In the genomic region with DNA sequence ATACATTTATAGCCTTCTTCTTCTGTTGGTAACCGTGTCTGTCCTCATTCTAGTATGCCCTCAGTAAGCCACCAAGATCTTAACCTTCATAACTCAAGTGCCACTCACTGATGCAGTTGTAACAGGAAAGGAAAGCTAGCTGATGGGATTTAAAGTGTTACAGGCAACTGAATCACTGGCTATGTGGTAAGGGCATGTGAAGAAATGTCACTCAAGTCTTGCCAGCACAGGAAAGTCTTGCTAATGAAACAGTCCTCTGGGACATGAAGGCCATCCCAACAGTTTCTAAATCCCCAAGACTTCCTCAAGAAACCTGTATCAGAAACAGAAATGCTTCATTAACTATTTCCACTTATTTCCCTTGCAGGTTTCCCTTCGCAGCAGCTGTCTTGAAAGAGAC, we compare ENCODE assay signal across 24 mouse cellular contexts. TPM values are rescaled to one million over a fixed set of nuclear protein-coding genes. Genes with fewer than 3 reads are reported as not detected.
DNase-seq lines count a peak whose midpoint lies in the region; ATAC-seq and TF ChIP-seq lines count a peak whose summit lies in the region.
"Had no signal": no experiment of that assay in that cellular context is flagged by ENCODE, and none has a peak within 500 bp of the region (broad histone marks: within the 10 kb centered on the region; RNA-seq: fewer than 3 reads in every experiment).

No protein-coding gene starts in this region.

- ATAC-seq in lung, postnatal 0 days = peak; percentile 47; the same call in 1 of the 2 replicates
- peak; percentile 48 for ATAC-seq in megakaryocyte progenitor cell, adult 5-6 weeks (replicated peaks; ENCODE audit: poor library complexity)
- no peak for ATAC-seq in midbrain, embryonic 16.5 days
- no peak for ATAC-seq in stomach, postnatal 0 days (ENCODE audit: low FRiP score, low TSS enrichment)
- ATAC-seq: activated CD4-positive, CD25-positive, alpha-beta regulatory T cell, adult 4 months; forebrain, embryonic 14.5 days; forebrain, embryonic 16.5 days; Patski had no signal

- no peaks in the 10 kb centered on the region for H3K36me3 ChIP-seq in lung, postnatal 0 days (ENCODE audit: insufficient read depth, low read length)
- H3K36me3 ChIP-seq in midbrain, embryonic 16.5 days (ENCODE audit: control insufficient read depth, insufficient read depth, low read length) = no peaks in the 10 kb centered on the region; the same call in 1 of the 2 replicates
- H3K36me3 ChIP-seq in stomach, postnatal 0 days (ENCODE audit: control insufficient read depth, insufficient read depth, low read length) = no peaks in the 10 kb centered on the region
- H3K36me3 ChIP-seq: embryonic facial prominence, embryonic 12.5 days; forebrain, embryonic 10.5 days; forebrain, embryonic 12.5 days had no signal

- no peak overlapping the region for H3K9ac ChIP-seq in lung, postnatal 0 days (replicated peaks; ENCODE audit: low read depth)
- H3K9ac ChIP-seq in midbrain, embryonic 16.5 days (ENCODE audit: low read depth, low read length) = no peak overlapping the region
- no peak overlapping the region for H3K9ac ChIP-seq in stomach, postnatal 0 days (ENCODE audit: low read length)
- H3K9ac ChIP-seq: embryonic facial prominence, embryonic 12.5 days; forebrain, embryonic 12.5 days had no signal

- 60% methylated on average over 2 of the region's 2 CpGs for WGBS in lung, postnatal 0 days
- whole genome bisulfite sequencing in midbrain, embryonic 16.5 days = 82% methylated on average over 2 of the region's 2 CpGs
- 86% methylated on average over 2 of the region's 2 CpGs for WGBS in stomach, postnatal 0 days

- H3K27me3 ChIP-seq in lung, postnatal 0 days (replicated peaks; ENCODE audit: insufficient read depth, low read length) = no peaks in the 10 kb centered on the region
- no peaks in the 10 kb centered on the region for H3K27me3 ChIP-seq in midbrain, embryonic 16.5 days (ENCODE audit: control insufficient read depth, insufficient read depth, low read depth, low read length)
- no peaks in the 10 kb centered on the region for H3K27me3 ChIP-seq in stomach, postnatal 0 days (ENCODE audit: control insufficient read depth, insufficient read depth, low read length)
- H3K27me3 ChIP-seq: embryonic facial prominence, embryonic 12.5 days; Patski had no signal

- H3K4me3 ChIP-seq in lung, postnatal 0 days (ENCODE audit: low read depth, low read length) = no peak overlapping the region
- no peak overlapping the region for H3K4me3 ChIP-seq in midbrain, embryonic 16.5 days (ENCODE audit: low read depth, low read length)
- H3K4me3 ChIP-seq in stomach, postnatal 0 days (ENCODE audit: low read depth, low read length) = no peak overlapping the region
- H3K4me3 ChIP-seq: embryonic facial prominence, embryonic 10.5 days; embryonic facial prominence, embryonic 12.5 days; forebrain, embryonic 10.5 days; forebrain, embryonic 12.5 days had no signal

- no peaks in the 10 kb centered on the region for H3K9me3 ChIP-seq in lung, postnatal 0 days (ENCODE audit: low read length)
- H3K9me3 ChIP-seq in midbrain, embryonic 16.5 days (replicated peaks; ENCODE audit: control insufficient read depth, low read length, poor library complexity, severe bottlenecking) = no peaks in the 10 kb centered on the region
- H3K9me3 ChIP-seq in stomach, postnatal 0 days (ENCODE audit: control insufficient read depth, low read length) = no peaks in the 10 kb centered on the region
- H3K9me3 ChIP-seq: embryonic facial prominence, embryonic 10.5 days; embryonic facial prominence, embryonic 12.5 days; forebrain, embryonic 10.5 days; forebrain, embryonic 12.5 days had no signal

- H3K4me1 ChIP-seq in lung, postnatal 0 days (ENCODE audit: insufficient read depth, low read depth, low read length) = no peaks in the 10 kb centered on the region
- peaks cover 2% of the 10 kb centered on the region; the same call in 1 of the 2 replicates for H3K4me1 ChIP-seq in midbrain, embryonic 16.5 days (ENCODE audit: control insufficient read depth, insufficient read depth, low read length)
- no peaks in the 10 kb centered on the region for H3K4me1 ChIP-seq in stomach, postnatal 0 days (replicated peaks; ENCODE audit: control insufficient read depth, insufficient read depth)
- H3K4me1 ChIP-seq: embryonic facial prominence, embryonic 10.5 days; embryonic facial prominence, embryonic 12.5 days; forebrain, embryonic 10.5 days; forebrain, embryonic 12.5 days had no signal

- TF ChIP-seq CTCF in lung, postnatal 0 days (IDR thresholded peaks at IDR 0.05) = no peak
- TF ChIP-seq CTCF in stomach, postnatal 0 days (IDR thresholded peaks at IDR 0.05; ENCODE audit: low read depth) = no peak

- TF ChIP-seq EP300 in lung, postnatal 0 days (IDR thresholded peaks at IDR 0.05) = no peak
- TF ChIP-seq EP300 in stomach, postnatal 0 days (optimal IDR thresholded peaks at IDR 0.05) = no peak

- no peak overlapping the region for H3K4me2 ChIP-seq in lung, postnatal 0 days (replicated peaks; ENCODE audit: low read depth, low read length)
- H3K4me2 ChIP-seq in midbrain, embryonic 16.5 days (ENCODE audit: low read length) = no peak overlapping the region
- no peak overlapping the region for H3K4me2 ChIP-seq in stomach, postnatal 0 days (replicated peaks; ENCODE audit: low read depth)
- H3K4me2 ChIP-seq: embryonic facial prominence, embryonic 12.5 days; forebrain, embryonic 12.5 days had no signal

- no peak overlapping the region for H3K27ac ChIP-seq in lung, postnatal 0 days (ENCODE audit: low read length)
- no peak overlapping the region for H3K27ac ChIP-seq in midbrain, embryonic 16.5 days (ENCODE audit: low read length)
- no peak overlapping the region for H3K27ac ChIP-seq in stomach, postnatal 0 days (replicated peaks)
- H3K27ac ChIP-seq: embryonic facial prominence, embryonic 10.5 days; embryonic facial prominence, embryonic 12.5 days; forebrain, embryonic 10.5 days; forebrain, embryonic 12.5 days had no signal

- DNase-seq in adrenal gland, postnatal 10 days = peak; percentile 33
- no peak for DNase-seq in adrenal gland, postnatal 36 days
- peak; percentile 37 for DNase-seq in lung, postnatal 0 days (ENCODE audit: low spot score)
- no peak for DNase-seq in lung, postnatal 14 days
- DNase-seq in gonadal fat pad, adult 2 months (ENCODE audit: low read depth) = peak; percentile 80
- DNase-seq in stomach, postnatal 0 days (ENCODE audit: low spot score) = no peak
- DNase-seq: adrenal gland, adult 2 months; adrenal gland, postnatal 25 days; cerebellum, adult 11-12 months; cerebellum, adult 2 months; cerebellum, adult 9-10 months; cerebellum, postnatal 10 days; cerebellum, postnatal 25 days had no signal

RNA-seq across cellular contexts. Expression of a gene that starts 13.7 kb away (rescaled TPM):
- 1 to 10 TPM; 1.4 to 2.9 TPM for total RNA-seq in adrenal gland, postnatal 10 days (2021)
- 1 to 10 TPM; 1.1 TPM for total RNA-seq in adrenal gland, postnatal 36 days (2021)
- polyA plus RNA-seq in lung, postnatal 0 days (2015; fragmentation: Nextera tagmentation; extraction: Ambion mirVana) = 0.24 TPM in 1 of 2 replicates, not detected in the other
- 0.04 TPM in 1 of 2 replicates, not detected in the other for polyA plus RNA-seq in gonadal fat pad, adult 2 months (2012; rRNA removed)
- not detected in 2 replicates for total RNA-seq in megakaryocyte progenitor cell, adult 5-6 weeks (2015)
- total RNA-seq in megakaryocyte progenitor cell, adult 5-6 weeks (2017) = not detected in 2 replicates
- 136 and 156 TPM in 2 replicates for polyA plus RNA-seq in midbrain, embryonic 16.5 days (2015; fragmentation: Nextera tagmentation; extraction: Ambion mirVana)
- polyA plus RNA-seq in stomach, postnatal 0 days (2015; fragmentation: Nextera tagmentation; extraction: Ambion mirVana) = 2.9 and 3.7 TPM in 2 replicates
- total RNA-seq: MEL had no signal

Comparison
In these comparisons a context has a peak if more than half of its experiments do, and no peak if none do; other contexts are left out.
1. DNase-seq: peak in adrenal gland, postnatal 10 days (single experiment), lung, postnatal 0 days (single experiment) and gonadal fat pad, adult 2 months (single experiment); none in adrenal gland, postnatal 36 days (0 of 2), lung, postnatal 14 days (single experiment) and stomach, postnatal 0 days (single experiment).
2. ATAC-seq: peak in lung, postnatal 0 days (single experiment) and megakaryocyte progenitor cell, adult 5-6 weeks (single experiment); none in midbrain, embryonic 16.5 days (single experiment) and stomach, postnatal 0 days (single experiment).
3. RNA of a gene that starts 13.7 kb away (polyA plus RNA-seq): 136 to 156 TPM in midbrain, embryonic 16.5 days; 2.9 to 3.7 TPM in stomach, postnatal 0 days, 0.24 TPM in lung, postnatal 0 days and 0.04 TPM in gonadal fat pad, adult 2 months; every median in the first group is over 10 times any median in the second.